ENCODE assay signal across 8 mouse cellular contexts in the genomic region with DNA sequence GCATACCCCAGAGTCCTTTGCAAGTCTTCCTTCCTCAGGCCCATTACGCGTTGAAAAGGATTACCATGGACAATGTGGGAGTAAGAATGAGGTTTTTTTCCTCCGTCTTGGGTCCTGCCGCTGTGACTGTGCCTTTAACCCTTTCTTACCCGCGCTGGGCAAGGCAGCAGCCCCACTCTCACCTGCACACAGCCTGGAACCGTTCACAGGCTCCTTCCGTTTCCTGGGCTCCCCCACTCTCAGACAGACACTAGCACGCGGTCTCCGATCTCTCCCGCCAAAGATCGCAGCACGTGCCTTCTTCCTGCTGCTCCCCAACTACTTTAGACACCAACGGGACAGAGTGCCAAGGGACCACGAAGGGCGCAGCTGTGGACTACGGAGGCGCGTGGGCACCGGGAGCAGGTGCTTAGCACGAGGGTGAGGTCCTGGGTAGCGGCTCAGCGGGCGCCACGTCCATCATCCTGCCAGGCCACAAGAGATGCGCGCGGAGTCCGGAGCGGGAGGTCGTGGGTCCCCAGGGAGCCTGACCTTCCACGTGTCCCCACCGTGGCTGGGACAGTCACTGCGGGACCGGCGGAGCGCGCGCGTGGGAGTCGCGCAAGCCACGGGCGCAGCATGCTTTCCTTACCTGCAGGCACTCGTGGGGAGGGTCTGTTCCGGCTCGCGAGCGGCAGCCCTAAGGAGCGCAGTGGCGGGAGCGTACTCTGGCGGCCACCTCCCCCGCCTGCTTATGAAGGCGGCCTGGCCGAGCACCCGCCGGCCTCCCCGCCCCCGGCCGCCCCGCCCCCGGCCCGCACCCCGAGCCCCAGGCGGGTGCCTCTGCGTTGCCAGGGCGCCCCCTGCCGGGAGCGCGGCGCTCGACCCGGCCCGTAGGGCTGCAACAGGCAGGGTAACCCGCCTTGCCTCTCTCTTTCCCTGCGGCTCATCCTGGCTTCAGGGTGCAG. TPM values are rescaled to one million over a fixed set of nuclear protein-coding genes. Genes with fewer than 3 reads are reported as not detected.
DNase-seq lines count a peak whose midpoint lies in the region; ATAC-seq and TF ChIP-seq lines count a peak whose summit lies in the region.

A gene (minus strand): TSS at position 774 of the 947 bp plus-strand sequence.

- peaks cover 21% of the 10 kb centered on the region for H3K27me3 ChIP-seq in intestine, embryonic 15.5 days (replicated peaks)
- peaks cover 21% of the 10 kb centered on the region for H3K27me3 ChIP-seq in limb, embryonic 14.5 days (ENCODE audit: control insufficient read depth, insufficient read depth, low read length)
- H3K27me3 ChIP-seq in midbrain, postnatal 0 days (ENCODE audit: insufficient read depth, low read length): no peaks in the 10 kb centered on the region
- peaks cover 23% of the 10 kb centered on the region for H3K27me3 ChIP-seq in stomach, embryonic 15.5 days (replicated peaks)

- peak within 1 kb of the TSS; percentile 40; the same call in 1 of the 2 replicates for H3K9ac ChIP-seq in intestine, embryonic 15.5 days
- H3K9ac ChIP-seq in limb, embryonic 14.5 days (ENCODE audit: low read depth, low read length, severe bottlenecking): peak within 1 kb of the TSS; percentile 51
- peak within 1 kb of the TSS; percentile 5; the same call in 1 of the 2 replicates for H3K9ac ChIP-seq in midbrain, postnatal 0 days (replicated peaks; ENCODE audit: low read length, poor library complexity, severe bottlenecking)
- no peak within 1 kb of the TSS for H3K9ac ChIP-seq in stomach, embryonic 15.5 days

- peaks cover 16% of the 10 kb centered on the region for H3K4me1 ChIP-seq in intestine, embryonic 15.5 days (replicated peaks)
- peaks cover 13% of the 10 kb centered on the region; the same call in 1 of the 2 replicates for H3K4me1 ChIP-seq in limb, embryonic 14.5 days (ENCODE audit: control insufficient read depth, insufficient read depth, low read length)
- peaks cover 6% of the 10 kb centered on the region for H3K4me1 ChIP-seq in midbrain, postnatal 0 days (ENCODE audit: insufficient read depth, low read length)
- H3K4me1 ChIP-seq in stomach, embryonic 15.5 days: peaks cover 22% of the 10 kb centered on the region

- no peak for TF ChIP-seq POLR2A in limb, embryonic 14.5 days (IDR thresholded peaks at IDR 0.05; ENCODE audit: borderline replicate concordance, extremely low read depth, insufficient read depth, insufficient read length)

- H3K4me3 ChIP-seq in intestine, embryonic 15.5 days (replicated peaks): peak within 1 kb of the TSS; percentile 45
- H3K4me3 ChIP-seq in limb, embryonic 14.5 days (replicated peaks; ENCODE audit: low read length): peak within 1 kb of the TSS; percentile 47
- peak within 1 kb of the TSS; percentile 33 for H3K4me3 ChIP-seq in midbrain, postnatal 0 days (ENCODE audit: low read depth, low read length)
- H3K4me3 ChIP-seq in stomach, embryonic 15.5 days (replicated peaks): peak within 1 kb of the TSS; percentile 48

- no peaks in the 10 kb centered on the region for H3K9me3 ChIP-seq in intestine, embryonic 15.5 days
- H3K9me3 ChIP-seq in limb, embryonic 14.5 days (ENCODE audit: control insufficient read depth, low read length): no peaks in the 10 kb centered on the region
- no peaks in the 10 kb centered on the region for H3K9me3 ChIP-seq in midbrain, postnatal 0 days (ENCODE audit: low read length)
- no peaks in the 10 kb centered on the region for H3K9me3 ChIP-seq in stomach, embryonic 15.5 days

- peak within 1 kb of the TSS; percentile 95 for H3K4me2 ChIP-seq in intestine, embryonic 15.5 days (replicated peaks)
- peak within 1 kb of the TSS; percentile 91 for H3K4me2 ChIP-seq in limb, embryonic 14.5 days (replicated peaks; ENCODE audit: low read depth, low read length, severe bottlenecking)
- peak within 1 kb of the TSS; percentile 62 for H3K4me2 ChIP-seq in midbrain, postnatal 0 days (ENCODE audit: low read depth, low read length, poor library complexity, severe bottlenecking)
- H3K4me2 ChIP-seq in stomach, embryonic 15.5 days: peak within 1 kb of the TSS; percentile 94

- no peaks in the 10 kb centered on the region for H3K36me3 ChIP-seq in intestine, embryonic 15.5 days
- no peaks in the 10 kb centered on the region for H3K36me3 ChIP-seq in limb, embryonic 14.5 days (ENCODE audit: control insufficient read depth, insufficient read depth, low read length)
- no peaks in the 10 kb centered on the region for H3K36me3 ChIP-seq in midbrain, postnatal 0 days (ENCODE audit: insufficient read depth, low read length)
- H3K36me3 ChIP-seq in stomach, embryonic 15.5 days: no peaks in the 10 kb centered on the region

- peak; percentile 35 to 38 for DNase-seq in frontal cortex, postnatal 25 days (ENCODE audit: low spot score in 2 of 2)
- peak; percentile 46 to 77 for DNase-seq in cerebellum, postnatal 4 days (ENCODE audit: low spot score in 2 of 2)
- DNase-seq in gastrocnemius, postnatal 4 days (ENCODE audit: low spot score in 2 of 2): peak; percentile 64 to 70
- DNase-seq in limb, embryonic 14.5 days (ENCODE audit: low spot score): peak; percentile 21
- peak; percentile 58 for DNase-seq in midbrain, postnatal 0 days (ENCODE audit: low spot score)

- H3K27ac ChIP-seq in intestine, embryonic 15.5 days: no peak within 1 kb of the TSS
- H3K27ac ChIP-seq in limb, embryonic 14.5 days (replicated peaks; ENCODE audit: low read depth, low read length): no peak within 1 kb of the TSS
- no peak within 1 kb of the TSS for H3K27ac ChIP-seq in midbrain, postnatal 0 days (ENCODE audit: low read depth, low read length)
- no peak within 1 kb of the TSS for H3K27ac ChIP-seq in stomach, embryonic 15.5 days

- peak; percentile 63 for TF ChIP-seq CTCF in midbrain, postnatal 0 days (IDR thresholded peaks at IDR 0.05)

- ATAC-seq in frontal cortex, adult (ENCODE audit: low TSS enrichment): no peak; the same call in 1 of the 2 replicates
- peak; percentile 89 for ATAC-seq in intestine, embryonic 15.5 days
- ATAC-seq in limb, embryonic 14.5 days (ENCODE audit: low FRiP score, low read depth): peak; percentile 77
- peak; percentile 75 for ATAC-seq in midbrain, postnatal 0 days (ENCODE audit: low FRiP score)
- peak; percentile 73; the same call in 1 of the 2 replicates for ATAC-seq in stomach, embryonic 15.5 days (ENCODE audit: insufficient read depth, low FRiP score, low read depth)

- 2% methylated on average over 59 of the region's 78 CpGs for WGBS in intestine, embryonic 15.5 days
- WGBS in limb, embryonic 14.5 days: under 1% methylated on average over 64 of the region's 78 CpGs
- WGBS in midbrain, postnatal 0 days: under 1% methylated on average over 59 of the region's 78 CpGs
- WGBS in stomach, embryonic 15.5 days: 2% methylated on average over 73 of the region's 78 CpGs

RNA-seq across cellular contexts. Expression of the gene that starts here (rescaled TPM):
- 1 to 10 TPM; 1.3 to 1.5 TPM for total RNA-seq in gastrocnemius, postnatal 4 days (2021)
- 3.8 and 4.6 TPM in 2 replicates for polyA plus RNA-seq in intestine, embryonic 15.5 days (2015; fragmentation: Nextera tagmentation; extraction: Ambion mirVana)
- polyA plus RNA-seq in limb, embryonic 14.5 days (2012; rRNA removed): 31.4 and 40.6 TPM in 2 replicates
- polyA plus RNA-seq in limb, embryonic 14.5 days (2014; fragmentation: Nextera tagmentation; extraction: Ambion mirVana): 26.3 and 28.0 TPM in 2 replicates
- total RNA-seq in midbrain, postnatal 0 days (2014; rRNA removed): 14.3 and 17.9 TPM in 2 replicates
- polyA plus RNA-seq in midbrain, postnatal 0 days (2015; fragmentation: Nextera tagmentation; extraction: Ambion mirVana): 16.1 and 19.1 TPM in 2 replicates
- 9.8 and 10.8 TPM in 2 replicates for polyA plus RNA-seq in stomach, embryonic 15.5 days (2015; fragmentation: Nextera tagmentation; extraction: Ambion mirVana)
